Mouse (Mus musculus) ovary, postnatal 14 days (tissue): ENCODE measurements around the gene Ttc7.
"Not testable (repeated sequence)": the region's sequence is repeated elsewhere in the genome, so short reads cannot be mapped to it uniquely, and the experiment has no call there.

Source experiments
- DNase-seq: peaks from one replicate; pipeline ENCODE4 v3.0.0; 2022; ENCODE audit warnings: low spot score

Ttc7 gene

DNA sequence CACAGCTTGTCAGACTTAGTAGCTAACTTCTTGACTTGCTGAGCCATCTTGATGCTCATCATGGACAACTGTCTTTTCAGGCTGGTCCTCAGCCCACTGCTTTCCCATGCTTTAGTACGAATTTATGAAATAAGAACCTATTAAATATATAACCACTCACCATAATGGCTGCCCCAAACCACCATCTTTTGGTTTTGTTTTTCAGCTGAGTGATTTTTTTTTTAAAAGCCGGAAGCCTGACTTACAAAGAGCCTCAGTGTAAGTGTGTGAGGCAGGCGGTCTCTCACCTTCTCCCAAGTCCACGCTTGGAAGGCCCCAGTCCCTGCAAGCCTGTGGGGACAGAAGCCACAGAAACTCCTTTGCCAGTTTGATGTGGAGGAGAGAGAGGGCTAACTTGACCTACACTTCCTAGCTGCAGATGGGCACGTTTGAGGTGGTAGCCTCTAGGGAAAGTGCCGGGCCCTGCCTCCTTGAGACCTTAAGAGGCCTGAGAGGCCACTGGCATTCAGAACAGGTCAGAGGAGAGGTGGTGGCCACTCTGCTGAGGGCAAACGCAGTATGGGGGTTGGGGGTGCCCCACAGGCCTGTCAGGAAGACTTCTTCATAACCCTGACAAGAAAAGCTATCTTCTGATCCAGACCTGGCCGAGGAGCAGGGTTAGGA, 3.9 kb downstream of the Ttc7 start:
- no peak for DNase-seq

DNA sequence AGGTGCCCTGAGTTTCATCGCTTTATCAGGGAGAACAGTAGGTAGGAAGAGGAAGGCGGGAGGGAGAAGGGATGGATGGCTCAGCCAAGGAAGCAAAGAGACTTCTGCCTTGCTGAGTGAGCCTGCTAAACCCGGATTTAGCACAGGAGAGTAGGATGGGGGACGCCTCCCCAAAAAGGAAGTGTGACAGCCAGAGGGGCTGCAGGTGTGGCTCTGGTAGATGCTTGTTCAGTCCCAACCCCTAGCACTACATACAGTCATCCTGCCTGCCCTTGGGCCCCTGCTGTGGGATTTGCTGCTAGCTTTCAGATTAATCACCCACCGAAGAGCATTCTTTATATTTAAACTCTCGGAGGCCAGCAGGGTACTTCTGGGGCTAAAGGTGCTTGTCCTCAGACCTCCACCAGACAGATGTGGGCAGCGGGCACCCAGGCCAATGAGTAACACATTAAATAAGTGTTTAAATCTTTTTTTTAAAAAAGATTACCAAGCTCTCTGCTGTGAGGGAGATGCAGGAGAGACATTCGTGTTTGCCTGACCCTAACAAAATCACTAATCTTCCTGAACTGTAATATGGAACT, 4.6 kb downstream of the Ttc7 start:
- DNase-seq: no peak

DNA sequence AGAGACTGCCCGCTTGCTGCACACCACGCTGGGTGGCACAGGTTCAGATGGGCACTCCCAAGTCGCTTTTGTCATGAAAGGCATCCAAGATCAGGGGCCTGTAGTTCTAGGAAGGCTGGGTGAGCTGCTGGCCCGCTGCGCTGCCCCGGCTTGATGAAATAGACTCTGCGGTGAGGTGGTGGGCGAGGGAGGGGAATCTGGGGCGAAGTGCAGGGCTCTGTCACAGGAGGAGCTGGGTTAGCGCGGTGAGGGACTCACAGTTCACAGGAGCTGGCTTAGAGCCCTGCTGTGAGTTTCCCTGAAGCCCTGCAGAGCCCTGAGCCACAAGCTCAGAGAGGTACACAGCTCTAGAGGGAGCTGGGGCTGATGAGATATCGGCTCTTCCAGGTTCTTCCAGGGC, 5.4 kb downstream of the Ttc7 start:
- no peak for DNase-seq

- no peak for DNase-seq
These were observed 6.7 kb downstream of the Ttc7 start for GRCm38 (mm10) chr17:87289367-87289766.

- DNase-seq: no peak
These were observed 8.4 kb downstream of the Ttc7 start for GRCm38 (mm10) chr17:87291037-87291436.

- no peak for DNase-seq
These were observed 9.1 kb downstream of the Ttc7 start for GRCm38 (mm10) chr17:87291782-87292181.

DNA sequence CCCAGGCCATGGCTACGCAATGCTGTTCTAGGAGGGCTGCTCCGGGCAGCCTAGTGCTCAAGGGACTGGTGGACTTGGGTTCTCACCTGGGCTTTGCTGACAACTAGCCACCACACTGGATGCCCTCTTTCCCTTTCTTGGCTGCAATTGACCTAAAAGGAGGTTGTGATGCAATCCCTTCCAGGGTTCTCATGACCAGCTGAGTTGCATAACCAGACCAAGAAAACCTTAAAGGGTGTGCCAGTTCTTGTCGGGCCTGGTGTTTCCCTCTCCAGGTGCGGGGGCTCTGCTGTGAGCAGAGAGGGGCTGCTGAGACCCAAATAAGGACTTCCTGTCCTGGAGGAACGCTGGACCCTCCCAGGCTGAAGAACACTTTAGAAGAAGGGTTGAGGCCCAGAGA, 10.4 kb downstream of the Ttc7 start:
- no peak for DNase-seq

DNA sequence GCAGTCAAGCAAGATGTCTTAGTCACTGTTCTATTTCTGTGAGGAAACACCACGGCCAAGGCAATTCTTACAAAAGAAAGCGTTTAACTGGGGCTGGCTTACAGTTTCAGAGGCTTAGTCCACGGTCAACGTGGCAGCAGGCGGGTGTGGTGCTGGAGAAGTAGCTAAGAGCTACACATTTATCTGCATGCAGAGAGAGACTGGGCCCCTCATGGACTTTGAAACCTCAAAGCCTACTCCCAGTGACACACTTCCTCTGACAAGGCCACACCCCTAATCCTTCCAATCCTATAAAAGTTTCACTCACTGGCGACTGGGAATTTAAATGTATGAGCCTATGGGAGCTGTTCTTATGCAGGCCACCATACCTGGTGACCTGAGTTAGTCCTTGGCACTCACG, 13.1 kb downstream of the Ttc7 start:
- no peak for DNase-seq

DNA sequence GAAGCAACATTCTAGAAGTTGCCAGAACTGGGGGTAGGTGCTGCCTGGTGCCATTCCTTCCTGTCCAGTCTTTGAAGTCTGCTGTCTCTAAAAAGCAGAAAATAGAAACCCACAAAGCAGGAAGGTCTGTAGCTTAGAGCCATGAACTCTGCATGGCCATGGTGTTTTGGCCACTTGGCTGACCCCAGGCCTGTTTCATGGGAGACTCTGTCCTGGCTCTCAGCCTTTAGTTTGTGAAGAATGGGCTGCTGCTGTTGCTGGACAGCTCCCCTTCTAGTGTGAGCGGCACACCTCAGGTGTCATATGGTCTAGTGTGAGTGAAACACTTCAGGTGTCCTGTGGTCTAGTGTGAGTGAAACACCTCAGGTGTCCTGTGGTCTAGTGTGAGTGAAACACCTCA, 14.0 kb downstream of the Ttc7 start:
- DNase-seq: not testable (repeated sequence)

GRCm38 (mm10) chr17:87298944-87299343, 16.3 kb downstream of the Ttc7 start:
- DNase-seq: no peak

DNA sequence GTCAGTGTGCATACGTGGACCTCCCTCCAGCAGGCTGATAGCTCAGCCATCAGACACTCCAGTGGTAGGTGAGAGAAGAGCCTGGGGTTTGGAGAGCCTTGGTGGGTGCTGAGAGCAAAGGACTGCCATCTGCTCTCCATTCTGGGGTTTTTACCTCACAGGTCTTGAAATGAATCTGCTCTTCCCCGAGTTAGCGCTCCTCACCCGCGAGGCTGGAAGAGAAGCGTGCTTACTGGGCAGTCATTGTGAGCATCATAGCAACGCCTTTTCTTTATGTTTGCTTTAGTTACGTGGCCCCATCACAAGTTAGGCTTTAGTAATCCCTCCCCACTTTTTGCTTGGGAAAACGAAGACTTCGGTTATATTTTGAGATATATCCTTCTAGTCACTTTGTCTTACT, 17.7 kb downstream of the Ttc7 start:
- no peak for DNase-seq

DNA sequence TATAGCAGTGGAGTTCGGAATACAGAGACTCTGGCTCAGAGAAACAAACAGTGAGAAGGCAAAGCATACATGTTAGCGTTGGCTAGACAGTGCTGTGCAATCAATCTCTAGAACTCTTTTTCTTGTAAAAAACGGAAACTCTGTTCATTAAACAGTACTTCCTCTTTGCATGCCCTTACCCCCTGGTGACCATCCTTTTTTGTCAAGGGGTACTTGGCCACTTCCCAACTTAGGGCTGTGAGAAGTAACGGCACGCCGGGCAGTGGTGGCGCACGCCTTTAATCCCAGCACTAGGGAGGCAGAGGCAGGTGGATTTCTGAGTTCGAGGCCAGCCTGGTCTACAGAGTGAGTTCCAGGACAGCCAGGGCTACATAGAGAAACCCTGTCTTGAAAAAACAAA, 18.9 kb downstream of the Ttc7 start:
- not testable (repeated sequence) for DNase-seq

GRCm38 (mm10) chr17:87302014-87302794, 19.5 kb downstream of the Ttc7 start:
- no peak for DNase-seq

- DNase-seq: no peak
These were observed 21.6 kb downstream of the Ttc7 start for GRCm38 (mm10) chr17:87304151-87304894.

- DNase-seq: no peak
These were observed 22.4 kb downstream of the Ttc7 start for GRCm38 (mm10) chr17:87305065-87305464.

GRCm38 (mm10) chr17:87306746-87307145, 24.1 kb downstream of the Ttc7 start:
- DNase-seq: no peak

DNA sequence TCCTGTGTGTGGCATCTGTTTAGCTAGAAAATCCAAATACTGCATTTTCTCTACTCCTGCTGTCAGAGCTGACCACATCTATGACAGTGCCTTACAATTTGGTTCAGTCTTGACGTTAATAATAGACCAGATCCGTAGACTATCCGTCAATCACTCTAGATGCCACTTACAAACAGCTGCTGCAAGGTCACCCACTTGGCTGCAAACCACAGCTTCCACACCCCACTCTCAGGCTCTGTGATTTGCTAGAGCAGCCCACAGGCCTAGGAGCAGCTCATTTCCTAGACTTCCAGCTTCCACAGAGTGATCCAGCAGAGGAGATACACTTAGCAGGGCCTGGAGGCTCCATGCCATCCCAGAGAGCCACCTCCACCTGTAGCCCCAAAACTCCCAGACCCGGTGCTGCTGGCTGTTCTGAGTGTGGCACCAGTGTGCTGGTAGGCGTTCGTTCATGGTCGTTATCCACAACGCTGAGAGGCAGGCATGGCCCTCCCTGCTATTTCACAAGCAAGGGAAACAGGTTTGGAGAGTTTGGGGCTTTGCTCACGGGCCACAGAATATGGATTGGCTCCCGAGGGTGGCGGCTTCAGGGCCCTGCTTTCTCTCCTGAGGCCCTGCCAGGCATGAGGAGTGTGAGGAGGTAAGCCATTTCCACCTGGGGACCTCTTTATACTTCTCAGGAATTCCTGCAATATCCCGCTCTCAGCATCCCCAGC, 26.5 kb downstream of the Ttc7 start:
- DNase-seq: no peak

- no peak for DNase-seq
These were observed 27.8 kb downstream of the Ttc7 start for GRCm38 (mm10) chr17:87310497-87310896.

DNA sequence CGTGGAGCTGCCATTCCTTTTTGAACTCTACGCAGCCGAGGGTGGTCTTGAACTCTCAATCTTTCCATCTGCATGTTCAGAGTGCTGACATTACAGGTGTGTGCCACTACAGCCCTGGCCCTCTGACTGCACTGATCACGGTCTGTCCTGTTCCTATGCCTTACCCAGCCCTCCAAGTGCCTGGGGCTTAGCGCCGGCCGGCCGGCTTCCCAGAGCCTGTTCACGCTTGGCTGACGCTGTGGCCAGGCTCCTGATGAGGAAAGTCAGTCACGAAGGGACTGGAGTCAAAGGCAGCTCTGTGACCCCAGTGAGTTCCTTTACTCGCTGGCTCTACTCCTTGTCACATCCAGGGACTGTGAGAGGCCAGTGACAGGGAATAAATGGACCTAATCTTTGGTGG, 29.7 kb downstream of the Ttc7 start:
- DNase-seq: no peak

- no peak for DNase-seq
These were observed 30.5 kb downstream of the Ttc7 start for GRCm38 (mm10) chr17:87312924-87313870.

DNA sequence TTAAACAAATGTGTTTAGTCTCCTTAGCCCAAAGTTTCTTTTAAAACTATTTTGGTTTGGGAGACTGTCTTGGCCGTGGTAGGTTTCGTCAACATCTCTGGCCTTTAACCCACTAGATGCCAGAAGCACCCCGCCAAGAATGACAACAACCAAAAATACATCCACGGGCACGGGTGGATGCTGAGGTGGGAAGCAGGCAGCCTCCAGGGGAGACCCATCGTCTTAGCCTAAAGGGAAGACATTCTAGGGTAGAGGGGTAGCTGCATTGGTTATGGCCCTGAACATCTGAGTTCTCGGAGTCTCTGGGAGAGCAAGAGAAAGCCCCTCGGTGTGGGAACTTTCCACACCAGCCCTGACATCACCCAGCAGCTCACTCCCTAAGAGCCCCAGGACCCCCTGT, 31.4 kb downstream of the Ttc7 start:
- no peak for DNase-seq
